Mouse (Mus musculus): ENCODE measurements at regions not wholly inside any gene's neighbourhood (a gene's known extent, or its start where the extent isn't known, plus 50 kb on each side); places are given as distances from the start of the nearest gene placed in this dataset.

DNA sequence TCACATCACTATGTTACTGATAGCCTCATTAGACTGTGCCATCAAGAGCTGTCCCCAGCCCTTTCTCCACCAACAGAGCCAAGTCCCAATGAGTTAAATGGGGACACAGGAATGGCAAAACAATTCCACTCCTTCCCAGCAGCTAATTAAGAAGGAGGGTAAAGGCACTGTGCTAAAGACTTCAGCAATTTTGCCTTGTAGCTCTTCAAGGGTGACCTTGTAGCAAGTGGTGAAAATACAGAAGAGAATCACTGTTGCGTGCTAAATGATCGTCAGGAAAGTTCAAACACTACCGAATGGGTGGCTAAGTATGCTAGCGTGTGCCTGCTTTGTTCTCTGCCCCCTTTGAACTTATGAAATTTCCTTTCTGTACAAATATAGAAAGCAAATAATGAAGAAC, 519.9 kb upstream of the Apob start:
- no peak for ATAC-seq
- H3K4me1 ChIP-seq (ENCODE audit: control insufficient read depth, insufficient read depth, low read length), result no peaks in the 10 kb centered on the region
- H3K9me3 ChIP-seq (replicated peaks; ENCODE audit: control insufficient read depth, low read length, poor library complexity, severe bottlenecking), result no peaks in the 10 kb centered on the region
- H3K4me3 ChIP-seq (ENCODE audit: low read depth, low read length), result no peak overlapping the region
- no peaks in the 10 kb centered on the region for H3K36me3 ChIP-seq (ENCODE audit: control insufficient read depth, insufficient read depth, low read length)
- no peak overlapping the region for H3K9ac ChIP-seq (ENCODE audit: low read depth, low read length)
- no peak overlapping the region for H3K27ac ChIP-seq (ENCODE audit: low read length)
- 62% methylated on average over 4 of the region's 4 CpGs for WGBS
- no peak overlapping the region for H3K4me2 ChIP-seq (ENCODE audit: low read length)
- no peaks in the 10 kb centered on the region for H3K27me3 ChIP-seq (ENCODE audit: control insufficient read depth, insufficient read depth, low read depth, low read length)

DNA sequence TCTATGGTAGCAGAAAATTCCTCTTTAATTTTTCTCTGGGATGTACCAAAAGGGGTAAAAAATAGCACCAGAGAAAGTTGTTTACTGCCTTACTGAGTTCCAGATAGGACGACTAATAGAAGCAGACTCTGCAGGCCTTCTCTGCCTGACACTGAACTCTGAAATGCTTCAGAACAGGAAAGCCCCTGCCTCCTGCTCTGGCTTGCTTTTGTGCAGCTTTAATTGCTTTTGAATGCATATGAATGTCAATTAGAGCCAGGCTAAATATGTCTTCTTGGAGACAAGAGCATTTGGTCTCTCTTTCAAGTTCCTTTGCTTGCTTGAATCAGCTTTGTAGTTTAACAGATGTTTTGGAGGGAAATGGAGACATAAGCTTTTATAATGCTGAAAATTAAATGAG, 512.5 kb upstream of the Apob start:
- Histone ChIP-seq H3K9ac (ENCODE audit: low read depth, low read length) (no peak overlapping the region), H3K4me2 (ENCODE audit: low read length) (no peak overlapping the region), H3K4me3 (ENCODE audit: low read depth, low read length) (no peak overlapping the region), H3K4me1 (ENCODE audit: control insufficient read depth, insufficient read depth, low read length) (no peaks in the 10 kb centered on the region), H3K27ac (ENCODE audit: low read length) (no peak overlapping the region), H3K27me3 (ENCODE audit: control insufficient read depth, insufficient read depth, low read depth, low read length) (no peaks in the 10 kb centered on the region), H3K9me3 (replicated peaks; ENCODE audit: control insufficient read depth, low read length, poor library complexity, severe bottlenecking) (no peaks in the 10 kb centered on the region), H3K36me3 (ENCODE audit: control insufficient read depth, insufficient read depth, low read length) (no peaks in the 10 kb centered on the region)
- 2% methylated on average over 1 of the region's 1 CpGs for WGBS
- ATAC-seq, result no peak

DNA sequence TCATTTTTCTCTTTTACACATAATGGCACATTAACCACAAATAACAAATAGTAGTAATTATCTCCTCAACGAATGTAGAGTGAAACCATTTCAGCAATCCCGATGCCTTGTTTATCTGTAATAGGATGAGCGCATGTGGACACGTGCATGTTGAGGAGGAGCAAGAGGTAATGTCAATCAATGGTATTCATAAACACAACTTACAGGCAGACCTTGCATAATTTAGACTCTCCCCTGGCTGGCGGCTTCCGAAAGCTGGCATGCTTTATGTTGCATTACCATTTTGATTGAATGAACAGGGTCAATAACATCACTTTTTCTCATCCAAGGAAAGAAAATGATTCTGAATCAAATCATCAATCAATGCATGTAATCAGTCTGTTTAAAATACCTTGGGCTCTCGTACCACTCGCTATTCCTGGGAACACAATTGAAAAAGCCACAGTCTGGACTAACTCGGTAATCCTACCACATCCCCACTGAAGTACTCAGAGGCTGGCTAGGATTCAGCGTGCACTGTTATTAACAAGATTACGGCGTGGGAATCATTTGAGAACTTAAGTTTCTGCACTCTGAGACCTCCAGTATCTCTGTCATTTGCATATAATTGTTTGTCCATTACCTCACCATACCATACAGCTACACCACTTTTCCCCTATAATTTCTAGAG, 464.7 kb upstream of the Apob start:
- H3K4me2 ChIP-seq (ENCODE audit: low read length), result no peak overlapping the region
- H3K27me3 ChIP-seq (ENCODE audit: control insufficient read depth, insufficient read depth, low read depth, low read length), result no peaks in the 10 kb centered on the region
- no peak overlapping the region for H3K9ac ChIP-seq (ENCODE audit: low read depth, low read length)
- 73% methylated on average over 12 of the region's 12 CpGs for WGBS
- no peak overlapping the region for H3K4me3 ChIP-seq (ENCODE audit: low read depth, low read length)
- H3K4me1 ChIP-seq (ENCODE audit: control insufficient read depth, insufficient read depth, low read length), result no peaks in the 10 kb centered on the region
- H3K27ac ChIP-seq (ENCODE audit: low read length), result no peak overlapping the region
- no peaks in the 10 kb centered on the region for H3K9me3 ChIP-seq (replicated peaks; ENCODE audit: control insufficient read depth, low read length, poor library complexity, severe bottlenecking)
- H3K36me3 ChIP-seq (ENCODE audit: control insufficient read depth, insufficient read depth, low read length), result no peaks in the 10 kb centered on the region
- no peak for ATAC-seq

DNA sequence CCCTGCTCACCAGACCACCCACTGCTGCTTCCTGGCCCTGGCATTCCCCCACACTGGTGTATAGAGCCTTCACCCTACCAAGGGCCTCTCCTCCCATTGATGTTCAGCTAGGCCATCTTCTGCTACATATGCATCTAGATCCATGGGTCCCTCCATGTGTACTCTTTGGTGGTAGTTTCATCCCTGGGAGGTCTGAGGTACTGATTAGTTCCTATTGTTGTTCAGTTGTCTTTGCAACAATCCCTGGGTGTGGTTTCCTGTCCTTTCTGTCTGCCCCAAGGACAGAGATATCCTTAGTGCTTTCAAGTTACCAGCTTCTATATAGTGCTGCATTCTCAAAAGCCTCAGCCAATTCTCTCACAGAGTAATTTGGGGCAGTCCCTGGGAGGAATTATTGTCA, 440.1 kb upstream of the Apob start:
- no peak for ATAC-seq
- no peaks in the 10 kb centered on the region for H3K4me1 ChIP-seq (ENCODE audit: control insufficient read depth, insufficient read depth, low read length)

DNA sequence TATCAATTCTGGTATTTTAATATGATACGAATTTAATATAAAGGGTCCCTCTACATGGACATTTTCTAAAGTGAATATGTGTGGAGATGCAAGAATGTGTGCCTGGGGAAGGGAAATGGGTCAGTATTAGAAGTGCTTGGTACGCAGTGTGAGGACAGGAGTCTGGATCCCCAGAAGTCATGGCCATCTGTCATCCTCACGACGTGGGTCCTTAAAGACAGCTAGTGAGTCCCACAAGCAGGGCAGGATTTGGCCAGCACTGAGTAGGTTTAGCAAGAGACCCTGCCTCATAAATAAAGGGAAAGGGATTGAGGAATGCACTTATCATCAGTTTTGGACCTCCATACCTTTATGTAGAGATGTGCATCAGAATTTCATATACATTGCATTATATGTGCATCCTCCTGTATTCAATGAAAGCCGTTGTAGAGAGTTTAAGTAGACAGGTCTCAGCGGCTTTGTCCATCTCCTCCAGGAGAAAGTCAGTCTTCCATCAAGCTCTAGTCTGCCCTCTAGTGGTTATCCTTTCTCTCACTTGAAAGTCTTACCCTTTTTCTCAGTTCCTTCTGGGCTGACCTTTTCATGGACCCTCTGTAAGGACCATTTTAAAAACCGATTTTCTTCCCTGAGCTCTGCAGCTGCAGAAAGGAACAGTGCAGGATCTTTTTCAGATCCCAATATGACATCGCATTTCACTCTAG, 434.0 kb upstream of the Apob start:
- no peak for ATAC-seq
- H3K4me2 ChIP-seq (ENCODE audit: low read length), result no peak overlapping the region
- H3K9ac ChIP-seq (ENCODE audit: low read depth, low read length), result no peak overlapping the region
- 53% methylated on average over 8 of the region's 8 CpGs for WGBS
- H3K4me1 ChIP-seq (ENCODE audit: control insufficient read depth, insufficient read depth, low read length), result no peaks in the 10 kb centered on the region
- H3K27me3 ChIP-seq (ENCODE audit: control insufficient read depth, insufficient read depth, low read depth, low read length), result no peaks in the 10 kb centered on the region
- no peak overlapping the region for H3K4me3 ChIP-seq (ENCODE audit: low read depth, low read length)
- no peak overlapping the region for H3K27ac ChIP-seq (ENCODE audit: low read length)
- no peaks in the 10 kb centered on the region for H3K9me3 ChIP-seq (replicated peaks; ENCODE audit: control insufficient read depth, low read length, poor library complexity, severe bottlenecking)
- no peaks in the 10 kb centered on the region for H3K36me3 ChIP-seq (ENCODE audit: control insufficient read depth, insufficient read depth, low read length)

More for the DNA sequence above, 440.1 kb upstream of the Apob start:
- H3K4me3 ChIP-seq (ENCODE audit: low read depth, low read length), result no peak overlapping the region
- no peaks in the 10 kb centered on the region for H3K36me3 ChIP-seq (ENCODE audit: control insufficient read depth, insufficient read depth, low read length)
- no peak overlapping the region for H3K9ac ChIP-seq (ENCODE audit: low read depth, low read length)
- H3K4me2 ChIP-seq (ENCODE audit: low read length), result no peak overlapping the region
- no peak overlapping the region for H3K27ac ChIP-seq (ENCODE audit: low read length)
- no peaks in the 10 kb centered on the region for H3K27me3 ChIP-seq (ENCODE audit: control insufficient read depth, insufficient read depth, low read depth, low read length)
- no peaks in the 10 kb centered on the region for H3K9me3 ChIP-seq (replicated peaks; ENCODE audit: control insufficient read depth, low read length, poor library complexity, severe bottlenecking)

DNA sequence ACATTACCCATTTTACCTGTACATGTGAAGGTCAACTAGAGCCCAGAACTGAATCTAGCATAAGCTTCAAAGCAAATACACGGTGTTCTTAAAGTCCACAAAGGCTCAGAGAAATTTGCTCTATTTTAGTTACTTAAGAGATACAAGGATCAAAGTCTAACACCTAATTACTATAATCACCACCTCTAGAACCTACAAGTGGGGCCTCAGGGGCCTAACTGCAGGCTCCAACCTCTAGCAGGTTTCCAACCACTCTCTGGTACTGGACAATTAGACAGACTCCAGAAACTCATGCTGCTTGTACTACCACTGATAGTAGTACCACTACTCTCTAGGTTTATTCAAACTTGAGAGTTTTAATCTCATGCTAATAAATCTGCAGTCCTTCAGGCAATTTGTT, 428.7 kb upstream of the Apob start:
- Histone ChIP-seq H3K9me3 (replicated peaks; ENCODE audit: control insufficient read depth, low read length, poor library complexity, severe bottlenecking) (no peaks in the 10 kb centered on the region), H3K36me3 (ENCODE audit: control insufficient read depth, insufficient read depth, low read length) (no peaks in the 10 kb centered on the region), H3K9ac (ENCODE audit: low read depth, low read length) (no peak overlapping the region), H3K27ac (ENCODE audit: low read length) (no peak overlapping the region), H3K4me2 (ENCODE audit: low read length) (no peak overlapping the region), H3K4me1 (ENCODE audit: control insufficient read depth, insufficient read depth, low read length) (no peaks in the 10 kb centered on the region), H3K27me3 (ENCODE audit: control insufficient read depth, insufficient read depth, low read depth, low read length) (no peaks in the 10 kb centered on the region), H3K4me3 (ENCODE audit: low read depth, low read length) (no peak overlapping the region)
- 79% methylated on average over 1 of the region's 1 CpGs for WGBS
- no peak for ATAC-seq

DNA sequence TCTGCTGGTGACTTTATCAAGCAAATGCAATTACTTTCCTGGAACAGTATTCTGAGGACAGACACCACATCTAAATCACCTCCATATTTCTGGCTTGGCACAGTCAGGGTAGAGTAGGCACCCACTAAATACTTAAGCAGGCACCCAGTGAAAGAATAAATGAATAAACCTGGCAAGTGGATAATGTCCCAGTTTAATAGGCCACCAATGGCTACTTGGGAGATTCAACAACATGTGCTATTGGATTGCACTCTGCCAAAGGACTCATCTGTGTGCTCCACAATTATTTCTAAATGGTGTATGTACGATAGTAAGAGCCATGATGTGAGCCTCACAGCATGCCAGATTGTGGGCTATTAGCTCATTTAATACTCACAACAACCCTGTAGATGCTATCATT, 417.2 kb upstream of the Apob start:
- H3K27ac ChIP-seq (ENCODE audit: low read length), result no peak overlapping the region
- no peak for ATAC-seq
- no peak overlapping the region for H3K4me3 ChIP-seq (ENCODE audit: low read depth, low read length)
- H3K27me3 ChIP-seq (ENCODE audit: control insufficient read depth, insufficient read depth, low read depth, low read length), result no peaks in the 10 kb centered on the region
- WGBS, result 81% methylated on average over 1 of the region's 1 CpGs
- no peak overlapping the region for H3K4me2 ChIP-seq (ENCODE audit: low read length)
- H3K4me1 ChIP-seq (ENCODE audit: control insufficient read depth, insufficient read depth, low read length), result no peaks in the 10 kb centered on the region
- H3K9me3 ChIP-seq (replicated peaks; ENCODE audit: control insufficient read depth, low read length, poor library complexity, severe bottlenecking), result no peaks in the 10 kb centered on the region
- H3K36me3 ChIP-seq (ENCODE audit: control insufficient read depth, insufficient read depth, low read length), result no peaks in the 10 kb centered on the region
- no peak overlapping the region for H3K9ac ChIP-seq (ENCODE audit: low read depth, low read length)

DNA sequence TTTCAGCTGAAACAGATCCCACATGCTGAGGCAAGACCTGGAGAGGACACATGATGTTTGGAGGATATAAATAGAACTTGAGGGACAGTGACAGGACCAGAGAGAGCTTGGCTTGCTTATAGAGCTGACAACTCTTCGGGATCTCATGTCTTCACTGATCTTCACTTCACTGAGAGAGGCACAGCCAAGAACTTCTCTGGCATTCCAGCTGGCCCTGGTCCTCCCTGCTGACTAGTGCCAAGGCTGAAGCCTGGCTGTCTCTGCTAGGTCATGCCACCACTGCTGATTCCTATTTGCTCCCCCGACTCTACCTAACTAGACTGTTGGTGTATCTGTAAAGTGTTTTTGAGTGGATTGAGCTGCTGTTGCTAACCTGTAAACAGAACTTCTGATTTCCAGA, 401.4 kb upstream of the Apob start:
- no peaks in the 10 kb centered on the region for H3K4me1 ChIP-seq (ENCODE audit: control insufficient read depth, insufficient read depth, low read length)
- no peak overlapping the region for H3K4me2 ChIP-seq (ENCODE audit: low read length)
- no peak overlapping the region for H3K27ac ChIP-seq (ENCODE audit: low read length)
- H3K36me3 ChIP-seq (ENCODE audit: control insufficient read depth, insufficient read depth, low read length), result no peaks in the 10 kb centered on the region
- no peak for ATAC-seq
- no peak overlapping the region for H3K4me3 ChIP-seq (ENCODE audit: low read depth, low read length)
- no peaks in the 10 kb centered on the region for H3K9me3 ChIP-seq (replicated peaks; ENCODE audit: control insufficient read depth, low read length, poor library complexity, severe bottlenecking)
- 95% methylated on average over 2 of the region's 2 CpGs for WGBS
- no peak overlapping the region for H3K9ac ChIP-seq (ENCODE audit: low read depth, low read length)
- no peaks in the 10 kb centered on the region for H3K27me3 ChIP-seq (ENCODE audit: control insufficient read depth, insufficient read depth, low read depth, low read length)

DNA sequence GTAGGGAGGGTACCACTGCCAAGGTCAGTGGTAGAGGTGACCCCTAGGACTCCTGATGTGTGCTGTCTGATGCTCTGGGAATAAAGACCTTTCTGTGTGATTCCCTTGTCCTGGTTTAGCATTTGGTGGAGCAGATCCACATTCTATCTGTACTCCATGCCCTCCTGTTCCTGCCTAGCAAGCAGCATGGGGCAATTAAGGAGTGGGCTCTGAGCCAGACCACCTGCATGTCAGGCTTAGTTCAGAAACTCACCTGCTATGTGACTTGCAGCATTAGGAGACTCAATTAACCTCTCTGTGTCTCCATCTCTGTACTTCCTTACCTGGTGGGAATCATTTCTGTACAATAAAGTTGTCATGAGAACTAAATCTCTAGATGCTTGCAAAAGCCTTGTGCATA, 389.9 kb upstream of the Apob start:
- ATAC-seq, result no peak
- H3K27ac ChIP-seq (ENCODE audit: low read length), result no peak overlapping the region
- no peaks in the 10 kb centered on the region for H3K36me3 ChIP-seq (ENCODE audit: control insufficient read depth, insufficient read depth, low read length)
- H3K9me3 ChIP-seq (replicated peaks; ENCODE audit: control insufficient read depth, low read length, poor library complexity, severe bottlenecking), result no peaks in the 10 kb centered on the region
- no peak overlapping the region for H3K9ac ChIP-seq (ENCODE audit: low read depth, low read length)
- H3K4me2 ChIP-seq (ENCODE audit: low read length), result no peak overlapping the region
- no peaks in the 10 kb centered on the region for H3K27me3 ChIP-seq (ENCODE audit: control insufficient read depth, insufficient read depth, low read depth, low read length)
- no peak overlapping the region for H3K4me3 ChIP-seq (ENCODE audit: low read depth, low read length)
- no peaks in the 10 kb centered on the region for H3K4me1 ChIP-seq (ENCODE audit: control insufficient read depth, insufficient read depth, low read length)

Data from midbrain, embryonic 16.5 days (tissue).